Mouse (Mus musculus) megakaryocyte, embryonic 14.5 days (primary cell): ENCODE data around the gene Mreg.

Source experiments
- FLI1 ChIP-seq: IDR thresholded peaks from 2 replicates; pipeline ENCODE4 v1.6.1; 2012; ENCODE audit warnings: low read length, inconsistent platforms, mixed read lengths
- GATA1 ChIP-seq: IDR thresholded peaks from 3 replicates; pipeline ENCODE4 v1.6.1; 2012; ENCODE audit warnings: mixed read lengths, low read length, inconsistent platforms, borderline replicate concordance

DNA sequence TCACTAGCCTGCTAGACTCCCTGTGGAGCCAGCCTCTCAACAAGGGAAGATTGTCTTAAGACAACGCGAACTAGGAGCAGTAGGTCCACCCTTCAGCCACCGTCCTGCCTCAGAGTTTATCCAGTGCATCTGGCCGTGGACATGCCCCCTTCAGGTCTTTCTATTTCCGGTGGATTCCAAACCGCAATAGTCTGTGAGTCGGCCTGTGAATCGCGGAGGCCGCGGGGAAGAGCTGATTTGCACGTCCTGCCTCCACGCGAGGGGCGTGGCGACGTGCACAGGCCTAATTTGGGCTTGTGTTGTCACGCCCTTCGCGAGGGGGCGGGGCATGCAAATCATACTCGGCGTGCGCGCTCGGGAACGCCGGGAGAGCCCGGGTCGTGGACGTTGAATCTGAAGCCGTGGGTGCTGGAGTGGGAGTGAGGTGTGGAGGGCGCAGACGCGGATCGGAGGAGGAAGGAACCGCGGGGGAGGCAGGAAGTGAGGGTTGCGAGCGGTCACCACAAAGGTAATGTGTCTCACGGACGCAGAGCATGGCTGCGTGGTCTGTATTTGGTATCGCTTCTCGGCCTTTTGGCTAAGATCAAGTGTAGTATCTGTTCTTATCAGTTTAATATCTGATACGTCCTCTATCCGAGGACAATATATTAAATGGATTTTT is 31.7 kb upstream of the Mreg start:
- TF ChIP-seq GATA1, result no peak
- no peak for TF ChIP-seq FLI1
